Mouse (Mus musculus) neural tube, embryonic 10.5 days (tissue): Measurements from ENCODE around the gene Ercc1.

ENCODE experiments used
- DNase-seq: peaks from one replicate; pipeline ENCODE4 v3.0.0-alpha.2; 2017; ENCODE audit warnings: low spot score; ENCODE audit errors: extremely low spot score

Ercc1 gene

DNA sequence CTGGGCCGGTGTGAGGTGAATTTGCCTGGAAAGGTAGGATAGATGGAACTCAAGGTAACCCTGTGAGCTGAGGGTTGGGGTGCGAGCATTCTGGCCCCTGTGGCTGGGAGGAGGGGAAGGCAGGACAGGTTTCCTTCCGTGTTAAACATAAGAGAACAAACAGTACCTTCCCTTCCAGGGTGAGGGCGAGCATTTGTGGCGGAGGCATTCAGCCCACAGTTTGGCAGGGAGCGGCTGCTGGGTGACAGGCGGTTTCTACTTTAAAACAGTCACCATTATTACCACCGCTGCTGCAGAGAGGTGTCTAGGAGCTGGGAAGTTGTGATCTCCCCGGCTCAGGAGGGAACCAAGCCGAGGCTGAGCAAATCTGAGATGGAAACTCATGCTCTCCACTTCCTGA is 7.5 kb upstream of the Ercc1 start:
- no peak for DNase-seq

DNA sequence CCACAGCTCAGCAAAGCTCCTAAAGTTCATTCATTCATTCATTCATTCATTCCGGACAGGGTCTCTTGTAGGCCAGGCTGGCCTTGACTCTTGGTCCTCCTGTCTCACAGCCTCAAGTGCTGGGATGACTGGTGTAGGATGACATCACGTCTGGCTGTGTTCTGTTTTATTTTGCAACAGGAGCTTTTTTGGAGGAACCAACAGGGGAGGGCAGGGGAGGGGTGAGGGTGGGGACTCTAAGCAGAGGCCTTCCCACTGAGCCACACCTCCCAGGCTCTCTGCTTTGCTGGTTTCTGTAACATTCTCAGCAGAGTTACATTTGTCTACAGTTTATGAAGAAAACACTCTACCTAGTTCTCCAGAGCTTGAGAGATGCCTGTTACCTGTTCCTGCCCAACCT is 6.5 kb upstream of the Ercc1 start:
- DNase-seq = no peak

DNA sequence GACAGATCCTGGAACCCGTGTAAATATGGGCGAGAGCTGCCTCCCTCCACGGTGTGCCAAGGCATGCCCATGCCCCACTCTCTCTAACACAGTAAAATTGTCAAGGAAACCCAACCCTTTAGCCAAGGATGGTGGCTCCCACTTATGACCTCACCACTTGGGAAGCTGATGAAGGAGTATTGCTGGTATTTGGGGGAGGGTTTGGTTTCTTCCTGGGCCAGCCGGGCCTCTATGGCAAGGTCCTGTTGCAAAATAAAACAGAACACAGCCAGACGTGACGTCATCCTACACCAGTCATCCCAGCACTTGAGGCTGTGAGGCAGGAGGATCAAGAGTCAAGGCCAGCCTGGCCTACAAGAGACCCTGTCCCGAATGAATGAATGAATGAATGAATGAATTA is 6.0 kb upstream of the Ercc1 start:
- DNase-seq = no peak

GRCm38 (mm10) chr7:19341250-19341649 is 3.3 kb upstream of the Ercc1 start:
- no peak for DNase-seq

DNA sequence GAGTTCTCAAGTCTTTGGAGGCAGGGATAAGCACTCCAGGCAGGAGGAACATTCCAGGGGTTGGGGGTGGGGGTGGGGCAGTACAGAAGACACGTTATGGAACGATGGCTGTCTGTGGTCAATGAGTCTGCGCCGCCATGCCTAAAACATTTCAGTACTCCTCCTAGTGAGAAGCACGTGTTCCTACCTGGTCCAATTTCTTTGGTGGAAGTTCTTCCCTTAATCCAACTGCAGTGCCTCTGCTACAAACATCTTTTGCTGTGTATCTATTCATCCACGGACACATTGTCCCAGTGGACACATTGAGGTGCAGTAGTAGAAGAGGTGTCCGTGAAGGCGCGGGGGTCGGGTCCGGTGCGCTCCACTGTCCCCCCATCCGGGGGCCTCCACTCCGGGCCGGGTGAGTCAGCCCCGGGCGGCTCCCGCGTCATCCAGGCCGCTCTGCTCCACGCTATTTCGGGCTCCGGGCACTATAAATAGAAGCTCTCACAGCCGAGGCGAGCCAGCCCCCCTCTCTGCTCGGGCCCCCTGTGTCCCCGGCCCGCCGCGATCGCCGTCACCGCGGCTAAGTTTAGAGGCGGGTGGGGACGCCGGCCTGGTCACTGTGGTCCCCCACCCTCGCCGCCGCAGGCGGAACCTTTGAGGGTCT is 2.7 kb upstream of the Ercc1 start:
- DNase-seq = peak; percentile 58

DNA sequence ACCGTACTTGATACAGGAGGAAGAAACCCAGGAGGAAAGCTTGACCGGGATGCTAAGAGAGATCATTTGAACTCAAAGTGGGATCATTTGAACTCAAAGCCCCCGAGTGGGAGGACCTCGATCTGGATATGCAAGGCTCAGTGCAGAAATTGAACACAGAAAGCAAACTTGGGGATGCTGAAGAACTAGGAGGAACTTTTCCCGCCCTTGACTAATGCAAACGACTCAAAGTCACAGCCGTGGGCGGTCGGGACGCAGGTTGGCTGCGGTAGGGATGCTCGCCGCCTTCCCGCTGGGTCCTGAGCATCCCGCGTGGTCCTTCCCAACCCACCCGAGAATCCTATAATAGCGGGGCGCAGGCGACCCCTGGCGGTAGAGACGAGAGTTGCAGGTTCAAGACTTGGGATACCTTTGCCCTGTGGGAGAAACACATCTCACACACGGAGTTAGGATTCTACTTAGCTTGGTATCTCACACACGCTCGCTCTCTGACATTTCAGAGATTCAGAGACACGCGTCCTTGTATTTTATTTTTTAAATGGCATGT is 2.0 kb upstream of the Ercc1 start:
- DNase-seq = peak; percentile 93

DNA sequence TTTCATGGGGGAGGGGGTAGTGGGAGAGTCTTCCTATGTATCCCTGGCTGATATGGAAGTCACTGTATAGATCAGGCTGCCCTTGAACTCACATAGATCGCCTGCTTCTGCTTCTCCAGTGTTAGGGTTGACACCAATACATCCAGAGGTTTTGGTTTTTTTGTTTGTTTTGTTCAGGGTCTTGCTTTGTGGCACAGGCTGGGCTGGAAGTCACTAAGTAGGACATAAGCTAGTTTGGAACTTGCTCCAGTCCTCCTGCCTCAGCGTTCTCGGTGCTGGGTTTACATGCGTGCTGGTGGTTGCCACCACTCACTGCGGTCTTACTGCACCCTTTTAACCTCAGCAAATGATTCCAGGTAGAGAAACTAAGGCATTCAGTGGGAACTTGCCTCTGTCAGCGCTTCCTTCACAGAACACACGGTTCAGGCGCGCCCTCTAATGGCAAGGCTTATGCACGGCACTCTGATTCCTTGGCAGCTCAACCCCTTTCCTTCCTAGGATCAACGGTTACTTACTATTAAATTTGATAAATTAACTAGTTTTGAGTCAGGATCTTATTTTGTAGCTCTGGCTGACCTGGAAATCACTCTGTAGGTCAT is 1.3 kb upstream of the Ercc1 start:
- peak; percentile 72 for DNase-seq

DNA sequence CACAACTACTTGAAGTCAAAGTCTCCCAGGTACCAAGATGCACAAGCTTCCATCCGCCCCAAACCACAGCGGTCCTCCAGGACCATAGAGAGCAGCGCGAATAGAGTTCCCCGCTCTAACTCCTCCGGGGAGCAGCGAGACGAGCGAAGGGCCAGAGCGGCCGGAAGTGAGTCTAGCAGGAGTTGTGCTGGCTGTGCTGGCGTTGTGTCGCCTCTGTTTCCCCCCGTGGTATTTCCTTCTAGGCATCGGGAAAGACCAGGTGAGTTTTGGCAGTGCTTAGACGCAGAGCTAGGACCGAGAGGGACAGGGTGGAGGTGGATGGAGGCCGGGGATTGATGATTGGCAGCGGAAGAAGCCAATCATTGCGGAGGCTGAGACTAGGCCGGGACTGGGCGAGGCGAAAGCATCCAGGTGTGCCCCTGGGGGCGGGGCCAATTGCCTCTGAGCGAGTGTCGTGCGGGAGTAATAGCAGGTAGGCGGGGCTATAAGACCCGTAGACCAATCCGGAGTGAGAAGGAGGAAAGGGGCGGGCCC is 427 bp downstream of the Ercc1 start:
- DNase-seq = peak; percentile 95

GRCm38 (mm10) chr7:19349188-19349915 is 4.8 kb downstream of the Ercc1 start:
- no peak for DNase-seq

DNA sequence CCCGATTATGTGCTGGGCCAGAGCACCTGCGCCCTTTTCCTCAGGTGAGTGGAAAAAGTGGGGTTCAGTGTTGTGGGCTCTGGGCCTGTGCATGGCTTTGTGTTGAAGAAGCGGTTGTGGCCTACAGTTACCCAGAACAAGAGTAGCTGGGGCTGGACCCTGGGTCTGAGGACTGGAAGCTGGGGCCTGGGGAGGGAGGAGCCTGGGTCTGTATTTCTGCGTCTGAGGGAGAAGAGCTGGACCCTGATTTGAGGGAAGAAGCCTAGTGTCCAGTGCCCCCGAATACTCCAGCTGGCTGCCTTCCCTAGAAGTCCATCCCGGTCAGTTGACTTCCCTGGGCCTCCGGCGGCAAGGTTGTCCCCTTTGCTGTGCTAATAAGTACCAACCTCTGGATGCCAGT is 5.6 kb downstream of the Ercc1 start:
- no peak for DNase-seq

DNA sequence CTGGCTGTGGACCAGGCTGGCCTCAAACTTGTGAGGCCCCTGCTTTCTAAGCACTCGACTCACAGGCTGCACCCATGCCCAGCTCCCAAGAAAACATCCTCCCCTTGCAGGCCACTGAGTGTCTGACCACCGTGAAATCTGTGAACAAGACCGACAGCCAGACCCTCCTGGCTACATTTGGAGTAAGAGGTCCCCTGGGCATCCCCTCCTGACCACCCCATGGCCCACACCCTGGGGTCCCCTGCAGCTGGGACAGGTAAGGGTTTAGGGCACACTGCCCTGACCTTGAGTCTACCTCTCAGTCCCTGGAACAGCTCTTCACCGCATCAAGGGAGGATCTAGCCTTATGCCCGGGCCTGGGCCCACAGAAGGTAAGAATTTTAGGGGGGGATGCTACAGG is 10.4 kb downstream of the Ercc1 start:
- no peak for DNase-seq

DNA sequence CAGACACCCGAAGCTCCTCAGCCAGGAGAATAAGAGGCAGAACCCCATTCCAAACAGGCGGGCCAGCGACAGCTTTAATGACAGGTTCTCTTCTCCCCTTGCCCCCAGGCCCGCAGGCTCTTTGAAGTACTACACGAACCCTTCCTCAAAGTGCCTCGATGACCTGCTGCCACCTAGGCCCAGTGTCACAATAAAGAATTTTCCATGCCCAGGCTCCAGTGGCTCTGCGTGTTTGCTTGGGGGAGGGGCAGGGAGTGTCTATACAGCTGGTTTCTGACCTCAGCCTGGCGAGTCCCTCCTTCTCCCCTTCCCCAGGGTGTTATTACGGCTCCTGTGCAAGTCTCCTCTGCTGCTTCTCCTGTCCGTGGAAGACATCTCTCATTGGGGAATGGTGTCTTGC is 11.7 kb downstream of the Ercc1 start:
- no peak for DNase-seq

GRCm38 (mm10) chr7:19357381-19358375 is 13.1 kb downstream of the Ercc1 start:
- DNase-seq = no peak

DNA sequence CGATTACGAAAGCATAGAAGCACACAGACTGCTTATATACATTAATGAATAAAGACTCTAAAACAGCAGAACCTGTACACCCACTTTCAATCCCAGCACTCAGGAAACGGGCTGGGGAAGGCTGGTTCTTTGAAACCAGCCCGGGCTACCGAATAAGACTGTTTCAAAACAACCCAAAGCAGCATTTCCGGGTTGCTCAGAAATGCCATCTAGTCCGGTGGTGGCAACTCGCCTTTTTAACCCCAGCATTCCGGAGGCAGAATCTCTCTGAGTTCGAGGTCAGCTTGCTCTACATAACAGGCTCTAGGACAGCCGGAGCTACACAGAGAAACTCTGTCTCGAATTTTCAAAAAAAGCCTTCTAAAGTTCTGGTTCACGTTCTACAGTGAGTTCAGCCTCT is 14.1 kb downstream of the Ercc1 start:
- DNase-seq = no peak

GRCm38 (mm10) chr7:19359299-19359891 is 14.8 kb downstream of the Ercc1 start, which contains the start of the genes Cd3eap and Ppp1r13l:
Cd3eap (minus strand) TSS chr7:19359483.
Ppp1r13l (plus strand) TSS chr7:19359749.
- peak; percentile 92 for DNase-seq

- DNase-seq = no peak
Measured at GRCm38 (mm10) chr7:19359892-19360641, 15.5 kb downstream of the Ercc1 start.

DNA sequence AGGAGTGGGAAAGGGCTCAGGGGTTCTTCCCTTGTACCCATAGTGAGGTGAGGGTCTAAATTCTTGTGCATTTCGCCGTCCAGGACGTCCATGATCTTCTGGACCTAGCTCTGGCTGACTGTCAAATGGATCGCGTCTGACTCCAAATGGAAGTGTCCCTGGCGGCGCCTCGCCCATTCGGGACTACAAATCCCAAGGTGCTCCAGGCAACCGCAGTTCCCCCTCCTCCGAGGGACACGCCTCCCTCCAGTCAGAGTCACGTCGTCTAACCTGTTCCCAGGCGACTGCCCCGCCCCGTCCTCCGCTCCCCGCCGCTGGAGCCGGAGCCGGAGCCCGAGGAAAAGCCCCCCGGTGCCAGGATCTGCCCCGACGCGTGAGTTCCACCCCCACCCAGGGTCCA is 16.4 kb downstream of the Ercc1 start:
- DNase-seq = peak; percentile 86

DNA sequence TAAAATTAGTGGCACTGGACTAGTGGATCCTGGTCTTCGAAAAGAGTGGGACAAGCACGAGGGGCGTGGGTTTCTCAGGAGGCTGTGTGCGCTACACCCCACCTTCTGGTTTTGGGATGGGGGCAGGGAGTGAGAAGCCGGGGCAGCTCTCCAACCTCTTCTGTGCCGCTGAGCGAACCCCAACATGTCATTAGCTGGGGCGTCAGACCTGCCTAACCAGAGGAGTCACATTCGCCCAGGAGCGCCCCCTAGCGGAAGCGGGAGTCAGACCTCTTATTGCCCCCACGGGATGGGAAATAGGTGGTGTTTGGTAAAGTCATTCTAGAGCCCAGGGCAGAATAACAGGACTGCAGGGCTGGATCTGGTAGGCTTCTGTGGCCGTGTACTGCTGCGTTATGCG is 17.1 kb downstream of the Ercc1 start:
- DNase-seq = peak; percentile 74

- no peak for DNase-seq
Measured at GRCm38 (mm10) chr7:19362276-19362675, 17.7 kb downstream of the Ercc1 start.

DNA sequence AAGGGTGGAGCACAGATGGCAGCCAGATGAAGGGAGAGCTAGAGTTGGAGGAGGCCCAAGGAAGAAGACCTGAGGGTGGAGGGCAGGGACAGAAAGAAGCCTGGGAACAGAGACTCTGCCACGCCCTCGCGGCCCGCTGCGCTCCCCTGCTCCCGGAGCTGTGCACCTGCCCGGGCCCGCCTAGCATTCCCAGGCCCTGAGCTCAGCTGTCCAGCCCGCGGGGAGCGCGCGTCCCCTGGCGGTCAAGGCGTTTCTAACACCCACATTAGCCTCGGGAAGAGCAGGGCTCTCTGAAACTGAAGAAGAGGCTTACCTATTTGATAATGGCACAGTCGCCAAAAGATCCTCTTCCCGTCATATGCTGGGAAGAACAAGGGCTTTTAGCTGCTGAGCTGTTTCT is 19.3 kb downstream of the Ercc1 start:
- peak; percentile 70 for DNase-seq
